Mouse (Mus musculus) hindbrain, embryonic 11.5 days (tissue): ENCODE measurements around the gene Rpl18. TPM values are rescaled to one million over a fixed set of nuclear protein-coding genes. Genes with fewer than 3 reads are reported as not detected.

ENCODE experiments used
- ATAC-seq: fragments of 200-750 bp; cut with Nextera tagmentation; 2 replicates; pipeline ENCODE4 v1.8.0; 2017; ENCODE audit warnings: mild to moderate bottlenecking, moderate TSS enrichment, moderate library complexity; ENCODE audit not compliant: low FRiP score
- DNase-seq: peaks from one replicate; pipeline ENCODE4 v3.0.0-alpha.2; 2015; ENCODE audit warnings: low spot score
- H3K27ac ChIP-seq: fragments of 300-500 bp; sonication (generic); 2 replicates; pipeline ENCODE4 v1.5.1; 2014; ENCODE audit warnings: mild to moderate bottlenecking, low read depth, low read length
- H3K27me3 ChIP-seq: fragments of 300-500 bp; sonication (generic); 2 replicates; pipeline ENCODE4 v1.6.1; 2014; ENCODE audit warnings: mild to moderate bottlenecking, low read length, moderate library complexity, mixed read lengths; ENCODE audit not compliant: control insufficient read depth, insufficient read depth
- H3K36me3 ChIP-seq: fragments of 300-500 bp; sonication (generic); 2 replicates; pipeline ENCODE4 v1.6.1; 2014; ENCODE audit warnings: mild to moderate bottlenecking, low read length, moderate library complexity, mixed read lengths; ENCODE audit not compliant: control insufficient read depth, insufficient read depth
- H3K4me1 ChIP-seq: fragments of 300-500 bp; sonication (generic); replicated peaks from 2 replicates; pipeline ENCODE4 v1.6.1; 2014; ENCODE audit warnings: low read length, mixed read lengths; ENCODE audit not compliant: control insufficient read depth, insufficient read depth
- H3K4me2 ChIP-seq: fragments of 300-500 bp; sonication (generic); replicated peaks from 2 replicates; pipeline ENCODE4 v1.6.1; 2014; ENCODE audit warnings: mild to moderate bottlenecking, low read depth, low read length
- H3K4me3 ChIP-seq: fragments of 300-500 bp; sonication (generic); 2 replicates; pipeline ENCODE4 v1.5.1; 2014; ENCODE audit warnings: low read depth, low read length
- H3K9ac ChIP-seq: fragments of 300-500 bp; sonication (generic); 2 replicates; pipeline ENCODE4 v1.6.1; 2014; ENCODE audit warnings: low read depth, low read length
- H3K9me3 ChIP-seq: fragments of 300-500 bp; sonication (generic); 2 replicates; pipeline ENCODE4 v1.6.1; 2016; ENCODE audit warnings: low read length; ENCODE audit not compliant: control insufficient read depth
- WGBS: fragments of 180-500 bp; shearing (Covaris S2); extraction: QIAGEN DNeasy Blood & Tissue Kit; methylation state at CpG from one replicate; pipeline ENCODE4 v1.1.7; 2014; 5-methylcytosine and 5-hydroxymethylcytosine counted together
- polyA plus RNA-seq: library from polyadenylated mRNA; unstranded; fragments of >200 nt; fragmentation: Nextera tagmentation; extraction: Ambion mirVana; gene quantifications from 2 replicates; pipeline ENCODE4 v1.2.1, GENCODE M21; 2014

The Rpl18 gene
- polyA plus RNA-seq, 1 experiment from 2014 or later = 904 TPM

DNA sequence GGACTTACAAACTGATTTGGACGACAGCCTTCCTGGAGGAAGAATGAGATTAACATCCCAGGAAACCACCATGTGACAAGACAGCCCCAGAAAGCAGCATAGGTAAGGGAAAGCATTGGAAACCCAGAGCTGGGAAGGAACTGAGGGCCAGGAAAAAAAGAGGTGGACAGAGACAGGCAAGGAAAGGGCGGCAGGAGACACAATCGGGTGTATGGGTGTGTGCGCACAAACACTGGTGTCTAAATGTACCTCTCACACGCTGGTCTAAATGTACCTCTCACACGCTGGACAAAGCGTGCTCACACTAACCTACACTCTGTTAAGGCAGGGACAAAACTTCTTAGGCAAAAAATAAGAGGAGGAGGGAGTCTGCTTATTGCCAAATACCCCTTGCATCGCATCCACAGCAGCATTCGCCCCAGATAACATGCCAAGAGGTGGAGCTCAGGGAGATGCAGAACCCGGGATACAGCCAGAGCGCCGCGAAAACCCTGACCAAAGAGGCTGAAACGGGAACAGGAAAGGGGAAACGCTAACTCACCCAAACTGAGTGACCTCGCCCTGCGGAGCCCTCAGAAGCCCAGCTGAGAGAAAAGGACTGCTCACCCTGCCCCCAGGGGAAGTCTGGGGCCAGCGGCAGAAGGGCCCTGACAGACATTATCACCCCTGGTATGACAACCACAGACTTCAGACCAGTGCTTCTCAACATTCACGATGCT lies 643 bp downstream of the Rpl18 start:
- 0 out of 2 replicates have a peak overlapping the region, but pooled peaks have one; percentile 17 for H3K9ac ChIP-seq
- ATAC-seq = no peak
- H3K4me1 ChIP-seq = peaks cover 17% of the 10 kb centered on the region
- H3K9me3 ChIP-seq = no peaks in the 10 kb centered on the region
- peak overlapping the region; percentile 86 for H3K4me2 ChIP-seq
- peak overlapping the region; percentile 65 for H3K4me3 ChIP-seq
- peaks cover 15% of the 10 kb centered on the region for H3K36me3 ChIP-seq
- no peaks in the 10 kb centered on the region for H3K27me3 ChIP-seq
- DNase-seq = no peak
- peak overlapping the region; percentile 34; the same call in 1 of the 2 replicates for H3K27ac ChIP-seq
- 87% methylated on average over 19 of the region's 19 CpGs for WGBS

- H3K36me3 ChIP-seq = peaks cover 17% of the 10 kb centered on the region
These were observed 1.2 kb downstream of the Rpl18 start for GRCm38 (mm10) chr7:45716460-45716857.

GRCm38 (mm10) chr7:45716952-45717917 lies 2.0 kb downstream of the Rpl18 start:
- Histone ChIP-seq H3K9me3 (no peaks in the 10 kb centered on the region), H3K4me2 (peak overlapping the region; percentile 84), H3K9ac (peak overlapping the region; percentile 90), H3K27me3 (no peaks in the 10 kb centered on the region), H3K36me3 (peaks cover 14% of the 10 kb centered on the region), H3K27ac (peak overlapping the region; percentile 81), H3K4me1 (peaks cover 17% of the 10 kb centered on the region), H3K4me3 (peak overlapping the region; percentile 93)
- 11% methylated on average over 31 of the region's 31 CpGs for WGBS
- ATAC-seq (peak; percentile 47), DNase-seq (no peak)

More at GRCm38 (mm10) chr7:45716460-45716857, 1.2 kb downstream of the Rpl18 start:
- no peak for ATAC-seq
- H3K27me3 ChIP-seq = no peaks in the 10 kb centered on the region
- peak overlapping the region; percentile 93; the same call in 1 of the 2 replicates for H3K4me3 ChIP-seq
- peak overlapping the region; percentile 86; the same call in 1 of the 2 replicates for H3K4me2 ChIP-seq
- DNase-seq = no peak
- H3K4me1 ChIP-seq = peaks cover 17% of the 10 kb centered on the region
- no peaks in the 10 kb centered on the region for H3K9me3 ChIP-seq
- no peak overlapping the region for H3K27ac ChIP-seq
- no peak overlapping the region for H3K9ac ChIP-seq
- 86% methylated on average over 3 of the region's 3 CpGs for WGBS

DNA sequence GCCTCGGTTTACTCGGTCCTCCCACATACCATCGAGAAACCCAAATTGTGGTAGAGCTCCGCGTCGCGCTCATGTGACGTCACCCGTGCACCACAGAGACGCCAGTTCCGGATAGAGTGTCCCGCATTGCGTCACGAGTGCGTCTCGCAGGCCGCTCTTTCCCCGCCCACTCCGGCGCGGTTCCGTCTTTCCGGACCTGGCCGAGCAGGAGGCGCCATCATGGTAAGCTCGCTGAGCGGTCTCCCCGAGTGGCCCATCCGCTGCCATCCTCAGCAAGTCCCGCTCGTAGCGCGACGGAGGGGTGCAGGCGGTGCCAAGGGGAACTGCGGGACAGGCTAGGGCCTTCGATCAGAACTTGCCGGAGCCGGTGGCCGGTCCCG lies 2.7 kb downstream of the Rpl18 start, which contains the start of gene Sphk2:
Gene Sphk2 (minus strand): TSS at position 85 of the 380 bp plus-strand sequence.
- H3K27me3 ChIP-seq = no peaks in the 10 kb centered on the region
- H3K4me2 ChIP-seq = peak within 1 kb of the TSS; percentile 84
- no peaks in the 10 kb centered on the region for H3K9me3 ChIP-seq
- 0% methylated on average over 39 of the region's 41 CpGs for WGBS
- peaks cover 17% of the 10 kb centered on the region for H3K4me1 ChIP-seq
- peak within 1 kb of the TSS; percentile 95 for H3K9ac ChIP-seq
- ATAC-seq (peak; percentile 69), DNase-seq (peak; percentile 100)
- peak within 1 kb of the TSS; percentile 81 for H3K27ac ChIP-seq
- H3K36me3 ChIP-seq = peaks cover 10% of the 10 kb centered on the region
- H3K4me3 ChIP-seq = peak within 1 kb of the TSS; percentile 93

GRCm38 (mm10) chr7:45718331-45718730 lies 3.1 kb downstream of the Rpl18 start:
- Histone ChIP-seq H3K4me1 (peaks cover 17% of the 10 kb centered on the region), H3K36me3 (peaks cover 8% of the 10 kb centered on the region; the same call in 1 of the 2 replicates), H3K9me3 (no peaks in the 10 kb centered on the region), H3K27ac (peak overlapping the region; percentile 81), H3K4me2 (peak overlapping the region; percentile 84), H3K9ac (peak overlapping the region; percentile 95), H3K27me3 (no peaks in the 10 kb centered on the region), H3K4me3 (peak overlapping the region; percentile 93)
- under 1% methylated on average over 20 of the region's 20 CpGs for WGBS
- ATAC-seq (no peak), DNase-seq (no peak)

DNA sequence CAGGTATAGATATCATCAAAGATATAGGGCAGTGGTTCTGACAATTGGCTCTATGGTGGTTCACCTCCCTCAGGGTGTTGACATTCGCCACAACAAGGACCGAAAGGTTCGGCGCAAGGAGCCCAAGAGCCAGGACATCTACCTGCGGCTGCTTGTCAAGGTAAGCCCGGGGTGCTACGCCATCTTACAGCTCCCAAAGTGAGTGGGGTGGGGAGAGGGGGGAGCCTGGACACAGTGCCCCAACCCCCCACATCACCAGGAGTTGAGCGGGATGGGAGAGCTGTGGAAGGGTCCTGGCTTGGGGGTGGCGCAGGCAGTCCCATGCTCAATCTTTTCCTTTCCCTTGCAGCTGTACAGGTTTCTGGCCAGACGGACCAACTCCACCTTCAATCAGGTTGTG lies 3.9 kb downstream of the Rpl18 start:
- WGBS = 90% methylated on average over 10 of the region's 10 CpGs
- Histone ChIP-seq H3K9ac (peak overlapping the region; percentile 95), H3K36me3 (peaks cover 8% of the 10 kb centered on the region), H3K27me3 (no peaks in the 10 kb centered on the region), H3K9me3 (no peaks in the 10 kb centered on the region), H3K4me1 (peaks cover 17% of the 10 kb centered on the region), H3K4me3 (peak overlapping the region; percentile 93), H3K27ac (no peak overlapping the region), H3K4me2 (peak overlapping the region; percentile 84)
- no peak for DNase-seq
- no peak for ATAC-seq

GRCm38 (mm10) chr7:45719738-45720412 lies 4.6 kb downstream of the Rpl18 start:
- H3K27me3 ChIP-seq = no peaks in the 10 kb centered on the region
- no peak for ATAC-seq
- H3K4me1 ChIP-seq = peaks cover 17% of the 10 kb centered on the region
- no peak overlapping the region for H3K27ac ChIP-seq
- H3K36me3 ChIP-seq = peaks cover 11% of the 10 kb centered on the region
- 91% methylated on average over 15 of the region's 16 CpGs for WGBS
- 0 out of 2 replicates have a peak overlapping the region, but pooled peaks have one; percentile 0 for H3K4me3 ChIP-seq
- no peak for DNase-seq
- no peak overlapping the region; the same call in 1 of the 2 replicates for H3K9ac ChIP-seq
- H3K4me2 ChIP-seq = no peak overlapping the region
- no peaks in the 10 kb centered on the region for H3K9me3 ChIP-seq
